Mouse (Mus musculus): ENCODE measurements around the gene Adh6a. TPM values are rescaled to one million over a fixed set of nuclear protein-coding genes. Genes with fewer than 3 reads are reported as not detected.

Gene Adh6a
- polyA plus RNA-seq, 1 experiment from 2014 or later = not detected

GRCm38 (mm10) chr3:138336104-138336754 lies 23.1 kb downstream of the Adh6a start:
- no peak for ATAC-seq (ENCODE audit: low FRiP score)
- Histone ChIP-seq H3K4me3 (ENCODE audit: low read depth, low read length) (no peak overlapping the region), H3K9me3 (ENCODE audit: control insufficient read depth, low read length) (no peaks in the 10 kb centered on the region), H3K27me3 (ENCODE audit: control insufficient read depth, insufficient read depth, low read length) (no peaks in the 10 kb centered on the region), H3K27ac (ENCODE audit: low read depth, low read length) (no peak overlapping the region), H3K4me2 (no peak overlapping the region), H3K9ac (ENCODE audit: low read length) (no peak overlapping the region), H3K36me3 (ENCODE audit: control insufficient read depth, insufficient read depth, low read length) (no peaks in the 10 kb centered on the region), H3K4me1 (ENCODE audit: control insufficient read depth, insufficient read depth, low read length) (no peaks in the 10 kb centered on the region)
- no peak for DNase-seq (ENCODE audit: low spot score, missing footprints)
- 76% methylated on average over 3 of the region's 3 CpGs for WGBS

GRCm38 (mm10) chr3:138341471-138341870 lies 28.4 kb downstream of the Adh6a start, which contains the start of gene Adh6b:
Adh6b (plus strand) TSS chr3:138341775.
- H3K9me3 ChIP-seq (ENCODE audit: control insufficient read depth, low read length) = no peaks in the 10 kb centered on the region
- H3K9ac ChIP-seq (ENCODE audit: low read length) = no peak within 1 kb of the TSS
- H3K27me3 ChIP-seq (ENCODE audit: control insufficient read depth, insufficient read depth, low read length) = no peaks in the 10 kb centered on the region
- H3K4me3 ChIP-seq (ENCODE audit: low read depth, low read length) = no peak within 1 kb of the TSS
- ATAC-seq (ENCODE audit: low FRiP score) (no peak), DNase-seq (ENCODE audit: low spot score, missing footprints) (no peak)
- WGBS = 90% methylated on average over 14 of the region's 14 CpGs
- no peaks in the 10 kb centered on the region for H3K36me3 ChIP-seq (ENCODE audit: control insufficient read depth, insufficient read depth, low read length)
- no peak within 1 kb of the TSS for H3K27ac ChIP-seq (ENCODE audit: low read depth, low read length)
- no peaks in the 10 kb centered on the region for H3K4me1 ChIP-seq (ENCODE audit: control insufficient read depth, insufficient read depth, low read length)
- no peak within 1 kb of the TSS for H3K4me2 ChIP-seq

GRCm38 (mm10) chr3:138347041-138347440 lies 34.0 kb downstream of the Adh6a start:
- Histone ChIP-seq H3K27ac (ENCODE audit: low read depth, low read length) (no peak overlapping the region), H3K36me3 (ENCODE audit: control insufficient read depth, insufficient read depth, low read length) (no peaks in the 10 kb centered on the region), H3K9ac (ENCODE audit: low read length) (no peak overlapping the region), H3K4me1 (ENCODE audit: control insufficient read depth, insufficient read depth, low read length) (no peaks in the 10 kb centered on the region), H3K4me3 (ENCODE audit: low read depth, low read length) (no peak overlapping the region), H3K27me3 (ENCODE audit: control insufficient read depth, insufficient read depth, low read length) (no peaks in the 10 kb centered on the region), H3K9me3 (ENCODE audit: control insufficient read depth, low read length) (no peaks in the 10 kb centered on the region), H3K4me2 (no peak overlapping the region)
- DNase-seq (ENCODE audit: low spot score, missing footprints) (no peak), ATAC-seq (ENCODE audit: low FRiP score) (no peak)
- 65% methylated on average over 3 of the region's 3 CpGs for WGBS

DNA sequence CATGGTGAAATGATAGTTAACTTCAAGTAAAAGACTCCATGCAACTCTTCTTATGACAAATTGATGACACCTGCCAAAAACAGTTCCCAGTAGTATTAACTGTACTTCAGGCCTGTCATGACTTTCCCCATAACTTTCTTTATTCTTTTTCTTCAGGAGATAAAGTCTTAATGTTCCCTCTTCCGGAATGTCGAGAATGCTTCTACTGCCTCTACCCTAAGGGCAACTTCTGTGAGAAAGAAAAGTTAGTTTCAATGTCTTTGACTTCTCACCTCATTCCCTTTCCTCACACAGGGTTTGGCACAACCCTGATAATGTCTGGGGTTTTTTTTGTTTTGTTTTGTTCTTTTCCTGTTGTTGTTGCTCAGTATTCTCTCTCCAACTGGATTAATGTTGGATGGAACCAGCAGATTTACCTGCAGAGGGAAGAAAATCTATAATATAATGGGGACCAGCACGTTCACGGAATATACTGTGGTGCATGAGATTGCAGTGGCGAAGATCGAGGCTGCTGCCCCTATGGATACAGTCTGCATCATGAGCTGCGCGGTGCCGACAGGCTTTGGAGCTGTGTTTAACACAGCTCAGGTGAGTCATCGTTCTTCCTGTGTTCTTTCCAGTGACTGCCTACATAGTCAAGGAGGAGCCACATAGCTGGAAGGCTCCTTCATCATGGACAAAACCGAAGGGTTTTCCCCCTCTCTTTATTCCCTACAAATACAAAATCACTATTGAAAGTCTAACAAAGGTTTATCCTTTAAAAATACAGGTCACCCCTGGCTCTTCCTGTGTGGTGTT lies 39.1 kb downstream of the Adh6a start:
- H3K9me3 ChIP-seq (ENCODE audit: control insufficient read depth, low read length) = no peaks in the 10 kb centered on the region
- no peak overlapping the region for H3K4me3 ChIP-seq (ENCODE audit: low read depth, low read length)
- 96% methylated on average over 11 of the region's 11 CpGs for WGBS
- ATAC-seq (ENCODE audit: low FRiP score) (no peak), DNase-seq (ENCODE audit: low spot score, missing footprints) (no peak)
- no peaks in the 10 kb centered on the region for H3K36me3 ChIP-seq (ENCODE audit: control insufficient read depth, insufficient read depth, low read length)
- no peaks in the 10 kb centered on the region for H3K4me1 ChIP-seq (ENCODE audit: control insufficient read depth, insufficient read depth, low read length)
- H3K27ac ChIP-seq (ENCODE audit: low read depth, low read length) = no peak overlapping the region
- no peaks in the 10 kb centered on the region for H3K27me3 ChIP-seq (ENCODE audit: control insufficient read depth, insufficient read depth, low read length)
- H3K4me2 ChIP-seq = no peak overlapping the region
- no peak overlapping the region for H3K9ac ChIP-seq (ENCODE audit: low read length)

DNA sequence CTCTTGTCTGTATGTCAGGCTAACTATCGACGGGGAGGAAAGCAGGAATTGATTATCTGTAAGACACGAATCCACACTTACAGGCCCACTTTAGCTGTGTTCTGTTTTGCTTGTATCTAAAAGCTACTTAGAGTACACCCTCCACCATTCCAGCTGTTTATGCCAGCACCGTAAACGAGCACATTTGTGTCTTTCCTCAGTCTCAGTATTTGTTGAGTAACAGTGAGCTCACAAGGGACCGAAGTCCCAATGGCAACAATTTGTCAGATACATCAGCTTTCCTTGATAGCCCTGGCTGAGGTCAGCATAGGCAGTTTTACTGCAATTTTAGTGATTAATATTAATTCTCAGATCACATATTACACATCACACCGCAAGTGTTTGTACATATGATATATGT lies 45.8 kb downstream of the Adh6a start:
- DNase-seq (ENCODE audit: low spot score, missing footprints) (no peak), ATAC-seq (ENCODE audit: low FRiP score) (no peak)
- H3K27me3 ChIP-seq (ENCODE audit: control insufficient read depth, insufficient read depth, low read length) = no peaks in the 10 kb centered on the region
- no peaks in the 10 kb centered on the region for H3K9me3 ChIP-seq (ENCODE audit: control insufficient read depth, low read length)
- WGBS = 83% methylated on average over 7 of the region's 7 CpGs
- H3K9ac ChIP-seq (ENCODE audit: low read length) = no peak overlapping the region
- no peak overlapping the region for H3K27ac ChIP-seq (ENCODE audit: low read depth, low read length)
- H3K36me3 ChIP-seq (ENCODE audit: control insufficient read depth, insufficient read depth, low read length) = no peaks in the 10 kb centered on the region
- no peak overlapping the region for H3K4me2 ChIP-seq
- no peaks in the 10 kb centered on the region for H3K4me1 ChIP-seq (ENCODE audit: control insufficient read depth, insufficient read depth, low read length)
- H3K4me3 ChIP-seq (ENCODE audit: low read depth, low read length) = no peak overlapping the region

DNA sequence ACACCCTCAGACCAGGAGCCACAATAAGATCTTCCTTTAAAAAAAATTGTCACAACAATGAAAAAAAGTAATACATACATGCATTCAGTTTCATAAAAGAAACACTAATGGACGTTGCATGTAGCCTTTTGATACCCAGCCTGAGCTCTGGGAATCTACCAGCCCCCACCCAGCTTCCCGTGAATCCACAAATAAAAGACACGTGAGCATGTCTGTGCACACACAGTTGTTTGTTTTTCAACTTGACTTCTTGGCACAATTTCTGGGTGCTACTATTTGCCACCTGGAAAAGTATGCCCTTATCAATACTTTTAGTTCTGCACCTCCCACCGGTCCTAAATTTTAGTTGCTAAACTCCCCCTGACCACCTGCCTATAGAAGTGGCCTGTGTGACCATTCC lies 47.6 kb downstream of the Adh6a start:
- no peak for DNase-seq (ENCODE audit: low spot score, missing footprints)
- no peaks in the 10 kb centered on the region for H3K36me3 ChIP-seq (ENCODE audit: control insufficient read depth, insufficient read depth, low read length)
- no peak overlapping the region for H3K4me2 ChIP-seq
- H3K27me3 ChIP-seq (ENCODE audit: control insufficient read depth, insufficient read depth, low read length) = no peaks in the 10 kb centered on the region
- WGBS = 88% methylated on average over 4 of the region's 4 CpGs
- H3K4me3 ChIP-seq (ENCODE audit: low read depth, low read length) = no peak overlapping the region
- H3K27ac ChIP-seq (ENCODE audit: low read depth, low read length) = no peak overlapping the region
- H3K9ac ChIP-seq (ENCODE audit: low read length) = no peak overlapping the region
- H3K9me3 ChIP-seq (ENCODE audit: control insufficient read depth, low read length) = no peaks in the 10 kb centered on the region
- no peaks in the 10 kb centered on the region for H3K4me1 ChIP-seq (ENCODE audit: control insufficient read depth, insufficient read depth, low read length)
- no peak for ATAC-seq (ENCODE audit: low FRiP score)

DNA sequence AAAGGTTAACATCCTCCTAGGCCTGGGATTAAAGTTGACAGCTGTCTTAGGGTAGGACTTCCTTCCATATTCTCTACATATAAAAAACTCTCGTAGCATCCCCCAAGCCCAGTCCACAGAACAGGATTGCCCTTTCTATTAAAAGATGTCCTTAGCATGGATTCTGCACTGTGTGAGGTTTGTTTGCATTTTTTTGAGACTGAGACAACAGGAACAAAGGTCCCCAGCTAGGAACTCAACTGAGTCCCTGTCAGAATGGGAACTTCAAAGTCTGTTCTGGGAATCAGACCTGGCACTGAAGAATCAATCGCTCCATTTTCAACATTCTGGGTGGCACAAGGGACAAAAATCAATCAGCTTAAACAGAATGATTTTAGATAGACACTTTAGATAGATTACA lies 49.8 kb downstream of the Adh6a start:
- H3K36me3 ChIP-seq (ENCODE audit: control insufficient read depth, insufficient read depth, low read length) = no peaks in the 10 kb centered on the region
- no peak for ATAC-seq (ENCODE audit: low FRiP score)
- WGBS = 76% methylated on average over 2 of the region's 2 CpGs

DNA sequence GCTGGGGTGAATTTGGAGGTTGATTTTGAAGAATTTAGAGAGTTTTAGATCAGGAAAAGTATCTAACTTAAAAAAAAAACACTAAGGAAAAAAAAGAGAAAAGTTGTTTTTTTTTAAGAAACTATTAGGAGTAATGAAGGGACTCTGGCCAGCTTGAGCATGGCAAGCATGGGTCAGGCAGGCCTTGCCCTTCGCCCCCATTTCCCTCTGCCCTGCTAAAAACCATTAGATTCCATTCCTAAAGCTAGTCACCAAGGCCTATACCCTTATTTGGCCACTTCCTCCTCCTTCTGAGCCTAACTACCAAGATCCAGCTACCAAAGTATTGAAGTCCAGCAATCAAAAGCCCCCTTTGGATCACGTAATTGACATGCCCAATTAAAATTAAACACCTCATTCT lies 53.1 kb downstream of the Adh6a start:
- no peak overlapping the region for H3K4me3 ChIP-seq (ENCODE audit: low read depth, low read length)
- no peaks in the 10 kb centered on the region for H3K36me3 ChIP-seq (ENCODE audit: control insufficient read depth, insufficient read depth, low read length)
- H3K9ac ChIP-seq (ENCODE audit: low read length) = no peak overlapping the region
- H3K27me3 ChIP-seq (ENCODE audit: control insufficient read depth, insufficient read depth, low read length) = no peaks in the 10 kb centered on the region
- no peaks in the 10 kb centered on the region for H3K9me3 ChIP-seq (ENCODE audit: control insufficient read depth, low read length)
- no peak overlapping the region for H3K4me2 ChIP-seq
- 88% methylated on average over 2 of the region's 2 CpGs for WGBS
- H3K27ac ChIP-seq (ENCODE audit: low read depth, low read length) = no peak overlapping the region
- DNase-seq (ENCODE audit: low spot score, missing footprints) (no peak), ATAC-seq (ENCODE audit: low FRiP score) (no peak)
- H3K4me1 ChIP-seq (ENCODE audit: control insufficient read depth, insufficient read depth, low read length) = no peaks in the 10 kb centered on the region

More for the DNA sequence above, 49.8 kb downstream of the Adh6a start:
- H3K4me1 ChIP-seq (ENCODE audit: control insufficient read depth, insufficient read depth, low read length) = no peaks in the 10 kb centered on the region
- no peaks in the 10 kb centered on the region for H3K27me3 ChIP-seq (ENCODE audit: control insufficient read depth, insufficient read depth, low read length)
- no peak for DNase-seq (ENCODE audit: low spot score, missing footprints)
- H3K9me3 ChIP-seq (ENCODE audit: control insufficient read depth, low read length) = no peaks in the 10 kb centered on the region
- no peak overlapping the region for H3K9ac ChIP-seq (ENCODE audit: low read length)
- no peak overlapping the region for H3K4me2 ChIP-seq
- H3K4me3 ChIP-seq (ENCODE audit: low read depth, low read length) = no peak overlapping the region
- H3K27ac ChIP-seq (ENCODE audit: low read depth, low read length) = no peak overlapping the region

- Histone ChIP-seq H3K36me3 (ENCODE audit: control insufficient read depth, insufficient read depth, low read length) (no peaks in the 10 kb centered on the region), H3K9ac (ENCODE audit: low read length) (no peak overlapping the region), H3K4me1 (ENCODE audit: control insufficient read depth, insufficient read depth, low read length) (no peaks in the 10 kb centered on the region), H3K27ac (ENCODE audit: low read depth, low read length) (no peak overlapping the region), H3K27me3 (ENCODE audit: control insufficient read depth, insufficient read depth, low read length) (no peaks in the 10 kb centered on the region), H3K4me3 (ENCODE audit: low read depth, low read length) (no peak overlapping the region), H3K9me3 (ENCODE audit: control insufficient read depth, low read length) (no peaks in the 10 kb centered on the region), H3K4me2 (no peak overlapping the region)
- WGBS = 92% methylated on average over 1 of the region's 1 CpGs
- ATAC-seq (ENCODE audit: low FRiP score) (no peak), DNase-seq (ENCODE audit: low spot score, missing footprints) (no peak)
These were observed 56.5 kb downstream of the Adh6a start for GRCm38 (mm10) chr3:138369546-138369945.
